Mouse (Mus musculus): ENCODE results near the gene Marveld1. TPM values are rescaled to one million over a fixed set of nuclear protein-coding genes. Genes with fewer than 3 reads are reported as not detected.

Marveld1 gene
- total RNA-seq, 2 experiments from 2014 or later = 32.7 to 38.8 TPM

- DNase-seq = peak; percentile 95 to 97
These were observed 23.1 kb downstream of the Marveld1 start for GRCm38 (mm10) chr19:42170025-42170969.

- DNase-seq = no peak
These were observed 29.6 kb downstream of the Marveld1 start for GRCm38 (mm10) chr19:42176841-42177240.

- no peak for DNase-seq
These were observed 30.3 kb downstream of the Marveld1 start for GRCm38 (mm10) chr19:42177461-42177860.

DNA sequence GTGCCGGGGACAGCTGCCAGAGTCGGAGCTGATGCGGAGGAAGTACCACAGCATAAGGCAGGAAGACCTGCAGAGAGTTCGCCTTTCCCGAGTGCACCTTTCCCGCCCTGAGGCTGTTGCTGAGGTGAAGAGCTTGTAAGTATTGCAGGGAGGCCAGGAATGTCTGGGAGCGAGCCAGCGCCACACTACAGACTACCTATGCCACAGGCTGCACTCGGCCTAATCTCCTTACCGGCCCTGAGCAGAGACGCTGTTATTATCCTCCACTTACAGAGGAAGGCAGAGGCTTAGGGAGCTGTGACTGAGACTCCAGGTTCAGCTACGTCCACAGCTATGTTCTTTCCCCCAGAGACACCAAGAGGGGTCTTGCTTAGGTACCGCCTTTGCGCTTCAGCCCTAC is 32.2 kb downstream of the Marveld1 start:
- DNase-seq = no peak

GRCm38 (mm10) chr19:42182673-42183072 is 35.5 kb downstream of the Marveld1 start:
- DNase-seq = no peak

DNA sequence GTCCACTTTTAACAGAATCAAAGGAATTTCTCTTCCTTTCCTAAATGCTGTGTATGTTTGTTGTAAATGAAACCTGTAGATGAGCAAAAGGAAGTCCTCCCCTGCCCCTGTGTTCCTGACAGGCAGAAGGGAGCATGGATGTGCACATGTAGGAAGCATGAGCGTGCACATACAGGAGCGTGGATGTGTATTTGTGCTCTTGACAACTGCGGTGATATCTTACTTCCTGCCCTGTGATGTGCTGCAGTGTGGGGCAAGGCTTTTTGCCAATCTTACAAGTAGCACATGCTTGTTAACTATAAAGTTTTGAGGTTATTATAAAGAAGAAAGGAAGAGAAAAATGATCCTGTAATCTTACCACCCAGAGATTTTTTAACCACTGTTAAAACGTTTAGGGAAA is 42.5 kb downstream of the Marveld1 start:
- no peak for DNase-seq

- peak; percentile 70 to 79 for DNase-seq
These were observed 43.3 kb downstream of the Marveld1 start for GRCm38 (mm10) chr19:42190494-42190893.

GRCm38 (mm10) chr19:42193311-42193710 is 46.1 kb downstream of the Marveld1 start:
- no peak for DNase-seq

DNA sequence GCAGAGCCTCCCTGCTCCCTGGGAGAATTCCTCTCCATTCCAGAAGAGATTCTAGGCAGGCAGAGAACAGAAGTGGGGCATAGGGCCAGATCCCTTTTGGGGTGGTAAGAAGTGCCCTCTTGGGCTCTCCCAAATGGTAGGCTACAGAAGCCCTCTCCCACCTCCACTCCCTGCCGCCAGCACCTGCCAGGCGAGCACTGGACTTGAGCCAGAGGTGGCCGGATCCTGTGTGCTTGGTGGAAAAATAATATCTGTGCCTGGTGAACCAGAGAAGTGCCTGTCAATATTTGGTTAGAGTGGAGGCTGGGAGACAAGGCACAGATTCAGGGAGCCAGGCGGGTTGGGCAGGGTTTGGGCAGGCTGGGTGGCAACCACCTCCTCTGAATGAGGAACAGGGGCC is 49.2 kb downstream of the Marveld1 start:
- no peak for DNase-seq

- DNase-seq = no peak
These were observed 49.9 kb downstream of the Marveld1 start for GRCm38 (mm10) chr19:42197066-42197465.

DNA sequence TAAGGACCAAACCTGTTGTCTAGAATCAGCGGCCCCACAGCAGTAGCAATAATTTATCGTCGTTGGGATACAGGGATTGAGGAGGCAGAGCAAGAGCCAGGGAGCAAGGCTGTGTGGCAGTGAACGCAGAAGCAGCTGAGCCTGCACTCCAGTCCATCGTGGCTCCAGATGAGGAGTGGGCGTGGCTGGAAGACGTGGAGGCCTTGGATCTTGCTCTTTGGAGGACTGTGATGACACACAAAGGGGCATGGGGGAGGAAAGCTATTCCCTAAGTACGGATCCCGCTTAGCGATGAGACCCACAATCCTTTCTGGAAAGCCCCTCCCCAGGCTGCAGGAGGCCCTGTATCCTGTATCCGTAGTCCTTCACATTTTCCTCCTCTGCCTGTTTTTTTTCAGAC is 50.8 kb downstream of the Marveld1 start:
- peak; percentile 37 to 46 for DNase-seq

Other genes starting within 250 kb of the Marveld1 start
- gene Pgam1, start 235.5 kb upstream of the Marveld1 start, total RNA-seq (2021) = 100 to 1,000 TPM; 791 to 814 TPM
- gene Exosc1, start 214.0 kb upstream of the Marveld1 start, total RNA-seq (2021) = 10 to 100 TPM; 28.3 to 31.7 TPM
- gene Zdhhc16, start 213.9 kb upstream of the Marveld1 start, total RNA-seq (2021) = 10 to 100 TPM; 30.1 to 30.9 TPM
- gene Mms19, start 166.2 kb upstream of the Marveld1 start, total RNA-seq (2021) = 10 to 100 TPM; 20.2 to 23.9 TPM
- gene Ubtd1, start 165.6 kb upstream of the Marveld1 start, total RNA-seq (2021) = 10 to 100 TPM; 17.1 to 17.5 TPM
- under 1 TPM in 1 of 2 experiments, not detected in 1; 0.49 TPM for gene Ankrd2, start 111.4 kb upstream of the Marveld1 start, total RNA-seq (2021)
- 1 to 10 TPM; 4.3 to 6.7 TPM for gene Hoga1, start 101.8 kb upstream of the Marveld1 start, total RNA-seq (2021)
- gene 4933411K16Rik, start 95.2 kb upstream of the Marveld1 start, total RNA-seq (2021) = under 1 TPM; 0.30 to 0.33 TPM
- gene Morn4, start 61.0 kb upstream of the Marveld1 start, total RNA-seq (2021) = 10 to 100 TPM in 1 of 2 experiments, 1 to 10 TPM in 1; 8.2 to 12.2 TPM
- gene Pi4k2a, start 56.9 kb upstream of the Marveld1 start, total RNA-seq (2021) = 10 to 100 TPM; 61.7 to 76.3 TPM
- 10 to 100 TPM; 86.6 to 91.5 TPM for gene Avpi1, start 18.3 kb upstream of the Marveld1 start, total RNA-seq (2021)
- gene Zfyve27, start 16.6 kb downstream of the Marveld1 start, total RNA-seq (2021) = 10 to 100 TPM; 49.3 to 50.4 TPM
- gene Sfrp5, start 54.9 kb downstream of the Marveld1 start, total RNA-seq (2021) = 1 to 10 TPM; 2.5 TPM
- 1 to 10 TPM; 1.1 to 1.5 TPM for gene Golga7b, start 100.2 kb downstream of the Marveld1 start, total RNA-seq (2021)